8 mouse cellular contexts compared by ENCODE assay signal in genomic region chr13:72628935-72629631, GRCm38 (mm10). TPM values are rescaled to one million over a fixed set of nuclear protein-coding genes. Genes with fewer than 3 reads are reported as not detected.
A peak's percentile ranks its signal among the peaks of the same experiment; 100 is the strongest.
DNase-seq lines count a peak whose midpoint lies in the region; ATAC-seq lines count a peak whose summit lies in the region.

No protein-coding gene starts in this region.

- H3K4me2 ChIP-seq in lung, embryonic 16.5 days (ENCODE audit: low read depth, low read length) = peak overlapping the region; percentile 81
- peak overlapping the region; percentile 98 for H3K4me2 ChIP-seq in intestine, embryonic 16.5 days (ENCODE audit: low read depth, low read length)

- WGBS in lung, embryonic 16.5 days = under 1% methylated on average over 62 of the region's 88 CpGs
- under 1% methylated on average over 88 of the region's 88 CpGs for WGBS in forebrain, embryonic 10.5 days
- WGBS in intestine, embryonic 16.5 days = under 1% methylated on average over 88 of the region's 88 CpGs

- ATAC-seq in lung, embryonic 16.5 days (ENCODE audit: low read depth) = no peak; the same call in 1 of the 2 replicates
- ATAC-seq in intestine, embryonic 16.5 days = peak; percentile 62; the same call in 1 of the 2 replicates

- intact Hi-C loops in left cerebral cortex, postnatal 25 days (cut with DNase I) = loop anchor here (1.0 to 5.0 kb wide), 3 partner anchors 326 to 1172 kb away; no protein-coding TSS in a partner anchor

- peak overlapping the region; percentile 84 for H3K27ac ChIP-seq in lung, embryonic 16.5 days (ENCODE audit: low read length)
- H3K27ac ChIP-seq in forebrain, embryonic 10.5 days = peak overlapping the region; percentile 80
- H3K27ac ChIP-seq in intestine, embryonic 16.5 days (ENCODE audit: low read length) = no peak overlapping the region

- no peaks in the 10 kb centered on the region for H3K36me3 ChIP-seq in lung, embryonic 16.5 days (ENCODE audit: control insufficient read depth, insufficient read depth, low read length)
- H3K36me3 ChIP-seq in forebrain, embryonic 10.5 days (replicated peaks) = no peaks in the 10 kb centered on the region
- no peaks in the 10 kb centered on the region for H3K36me3 ChIP-seq in intestine, embryonic 16.5 days (ENCODE audit: control insufficient read depth, insufficient read depth, low read length)

- H3K27me3 ChIP-seq in lung, embryonic 16.5 days (ENCODE audit: control insufficient read depth, insufficient read depth, low read depth, low read length) = peaks cover 85% of the 10 kb centered on the region
- peaks cover 100% of the 10 kb centered on the region for H3K27me3 ChIP-seq in forebrain, embryonic 10.5 days (ENCODE audit: poor library complexity, severe bottlenecking)
- peaks cover 86% of the 10 kb centered on the region for H3K27me3 ChIP-seq in intestine, embryonic 16.5 days (replicated peaks; ENCODE audit: control insufficient read depth, insufficient read depth, low read length)

- no peaks in the 10 kb centered on the region for H3K9me3 ChIP-seq in lung, embryonic 16.5 days (ENCODE audit: control insufficient read depth, low read length)
- H3K9me3 ChIP-seq in forebrain, embryonic 10.5 days = no peaks in the 10 kb centered on the region
- no peaks in the 10 kb centered on the region for H3K9me3 ChIP-seq in intestine, embryonic 16.5 days (ENCODE audit: control insufficient read depth, low read length)

- peak overlapping the region; percentile 73 for H3K4me3 ChIP-seq in lung, embryonic 16.5 days (ENCODE audit: low read length)
- H3K4me3 ChIP-seq in forebrain, embryonic 10.5 days = peak overlapping the region; percentile 65
- H3K4me3 ChIP-seq in intestine, embryonic 16.5 days (ENCODE audit: low read length) = peak overlapping the region; percentile 59

- DNase-seq in lung, postnatal 25 days (ENCODE audit: low spot score) = no peak
- peak; percentile 74 for DNase-seq in forebrain, embryonic 10.5 days (ENCODE audit: extremely low spot score, low spot score)
- peak; percentile 83 for DNase-seq in neural tube, embryonic 10.5 days (ENCODE audit: extremely low spot score, low spot score)
- no peak for DNase-seq in urinary bladder, adult 2 months (ENCODE audit: low spot score)
- no peak for DNase-seq in frontal cortex, postnatal 10 days (ENCODE audit: low spot score in 2 of 2)
- no peak for DNase-seq in left cerebral cortex, postnatal 25 days (ENCODE audit: low spot score in 2 of 2)

- H3K4me1 ChIP-seq in lung, embryonic 16.5 days (replicated peaks; ENCODE audit: control insufficient read depth, insufficient read depth, low read length) = no peaks in the 10 kb centered on the region
- H3K4me1 ChIP-seq in forebrain, embryonic 10.5 days = peaks cover 51% of the 10 kb centered on the region
- peaks cover 23% of the 10 kb centered on the region for H3K4me1 ChIP-seq in intestine, embryonic 16.5 days (ENCODE audit: control insufficient read depth, insufficient read depth, low read length)

- H3K9ac ChIP-seq in lung, embryonic 16.5 days (ENCODE audit: low read length) = peak overlapping the region; percentile 88
- H3K9ac ChIP-seq in intestine, embryonic 16.5 days (ENCODE audit: low read depth, low read length) = peak overlapping the region; percentile 54

RNA-seq across cellular contexts. Expression of gene Irx2, which starts 0.5 kb away (rescaled TPM):
- polyA plus RNA-seq in lung, embryonic 16.5 days (2015; fragmentation: Nextera tagmentation; extraction: Ambion mirVana) = 14.9 and 17.3 TPM in 2 replicates
- 1.1 and 1.9 TPM in 2 replicates for polyA plus RNA-seq in forebrain, embryonic 10.5 days (2016; fragmentation: Nextera tagmentation; extraction: Ambion mirVana)
- not detected in 2 replicates for polyA plus RNA-seq in intestine, embryonic 16.5 days (2015; fragmentation: Nextera tagmentation; extraction: Ambion mirVana)
- 1.0 and 2.0 TPM in 2 replicates for polyA plus RNA-seq in urinary bladder, adult 2 months (2012; rRNA removed)
- total RNA-seq in left cerebral cortex, postnatal 25 days (2021) = not detected

Comparison
In these comparisons a context has a peak if more than half of its experiments do, and no peak if none do; other contexts are left out.
1. DNase-seq: peak in forebrain, embryonic 10.5 days (single experiment) and neural tube, embryonic 10.5 days (single experiment); none in lung, postnatal 25 days (single experiment), urinary bladder, adult 2 months (single experiment), frontal cortex, postnatal 10 days (0 of 2) and left cerebral cortex, postnatal 25 days (0 of 2).
2. Peak in every context shown above with its lines, with median percentiles within 50 percentile points of each other: H3K4me3 ChIP-seq.